Mouse (Mus musculus) heart, embryonic 14.5 days (tissue): ENCODE data around the gene Cdca4. TPM values are rescaled to one million over a fixed set of nuclear protein-coding genes. Genes with fewer than 3 reads are reported as not detected.

Experiments used
- ATAC-seq: fragments of 200-750 bp; cut with Nextera tagmentation; 2 replicates; pipeline ENCODE4 v1.8.0; 2017; ENCODE audit warnings: low read depth, moderate TSS enrichment; ENCODE audit not compliant: insufficient number of reproducible peaks, insufficient read depth, low FRiP score
- H3K27ac ChIP-seq, 2 experiments: fragments of 200-500 bp in 1 of 2; fragments of 300-500 bp in 1 of 2; sonication (generic) in 1 of 2; replicated peaks in 1 of 2; 2 replicates each; pipeline ENCODE4 v1.5.1; 2012 to 2014; ENCODE audit warnings: low read depth in 2 of 2, low read length in 2 of 2, control low read depth in 1 of 2, mild to moderate bottlenecking in 1 of 2, mixed read lengths in 1 of 2; ENCODE audit not compliant: control insufficient read depth in 1 of 2, insufficient read depth in 1 of 2
- H3K27me3 ChIP-seq: fragments of 300-500 bp; sonication (generic); 2 replicates; pipeline ENCODE4 v1.6.1; 2014; ENCODE audit warnings: mild to moderate bottlenecking, low read length, control low read depth; ENCODE audit not compliant: control insufficient read depth, insufficient read depth
- H3K36me3 ChIP-seq: fragments of 300-500 bp; sonication (generic); 2 replicates; pipeline ENCODE4 v1.6.1; 2014; ENCODE audit warnings: mild to moderate bottlenecking, control low read depth, low read length, mixed read lengths; ENCODE audit not compliant: control insufficient read depth, insufficient read depth
- H3K4me1 ChIP-seq, 2 experiments: fragments of 200-500 bp in 1 of 2; fragments of 300-500 bp in 1 of 2; sonication (generic) in 1 of 2; 2 replicates each; pipeline ENCODE4 v1.6.1; 2012 to 2014; ENCODE audit warnings: low read length in 2 of 2, control low read depth in 1 of 2, mixed read lengths in 1 of 2; ENCODE audit not compliant: control insufficient read depth in 2 of 2, insufficient read depth in 2 of 2
- H3K4me2 ChIP-seq: fragments of 300-500 bp; sonication (generic); 2 replicates; pipeline ENCODE4 v1.6.1; 2014; ENCODE audit warnings: mild to moderate bottlenecking, low read length
- H3K4me3 ChIP-seq, 2 experiments: fragments of 200-500 bp in 1 of 2; fragments of 300-500 bp in 1 of 2; sonication (generic) in 1 of 2; 2 replicates each; pipeline ENCODE4 v1.5.1; 2012 to 2014; ENCODE audit warnings: low read length in 2 of 2, mild to moderate bottlenecking in 2 of 2, control low read depth in 1 of 2, low read depth in 1 of 2, moderate library complexity in 1 of 2; ENCODE audit not compliant: control insufficient read depth in 1 of 2, insufficient read depth in 1 of 2
- H3K9ac ChIP-seq: fragments of 300-500 bp; sonication (generic); 2 replicates; pipeline ENCODE4 v1.6.1; 2014; ENCODE audit warnings: mild to moderate bottlenecking, low read length
- H3K9me3 ChIP-seq: fragments of 300-500 bp; sonication (generic); 2 replicates; pipeline ENCODE4 v1.6.1; 2016; ENCODE audit warnings: low read length, control low read depth; ENCODE audit not compliant: control insufficient read depth
- WGBS: fragments of 180-500 bp; shearing (Covaris S2); extraction: QIAGEN DNeasy Blood & Tissue Kit; methylation state at CpG from one replicate; pipeline ENCODE4 v1.1.7; 2014; 5-methylcytosine and 5-hydroxymethylcytosine counted together
- polyA plus RNA-seq: library from polyadenylated mRNA; unstranded; fragments of >200 nt; fragmentation: Nextera tagmentation; extraction: Ambion mirVana; gene quantifications from 2 replicates; pipeline ENCODE4 v1.2.1, GENCODE M21; 2014

Cdca4 gene
- polyA plus RNA-seq, 1 experiment from 2014 or later, result 42.0 TPM

GRCm38 (mm10) chr12:112866467-112867080 lies 37.4 kb upstream of the Cdca4 start:
- H3K4me2 ChIP-seq, result no peak overlapping the region
- no peak overlapping the region for H3K9ac ChIP-seq
- H3K36me3 ChIP-seq, result no peaks in the 10 kb centered on the region
- ATAC-seq, result no peak
- H3K4me3 ChIP-seq, result no peak overlapping the region
- peaks cover 10% of the 10 kb centered on the region; the same call in 1 of the 2 replicates for H3K27me3 ChIP-seq
- H3K27ac ChIP-seq, result no peak overlapping the region
- H3K4me1 ChIP-seq, result peaks cover 13% of the 10 kb centered on the region in 2 experiments; a peak in 3 of 4 replicates
- no peaks in the 10 kb centered on the region for H3K9me3 ChIP-seq
- 57% methylated on average over 8 of the region's 8 CpGs for WGBS

GRCm38 (mm10) chr12:112864804-112865203 lies 35.6 kb upstream of the Cdca4 start:
- Histone ChIP-seq H3K4me3 (no peak overlapping the region), H3K4me2 (no peak overlapping the region), H3K4me1 (peaks cover 10 to 12% of the 10 kb centered on the region in 2 experiments; a peak in 3 of 4 replicates), H3K9me3 (no peaks in the 10 kb centered on the region), H3K27ac (no peak overlapping the region), H3K27me3 (no peaks in the 10 kb centered on the region), H3K9ac (no peak overlapping the region), H3K36me3 (no peaks in the 10 kb centered on the region)
- 77% methylated on average over 7 of the region's 7 CpGs for WGBS
- ATAC-seq, result no peak

- WGBS, result 53% methylated on average over 9 of the region's 9 CpGs
- no peak overlapping the region for H3K27ac ChIP-seq
- H3K4me1 ChIP-seq, result peaks cover 6 to 9% of the 10 kb centered on the region in 2 experiments; a peak in 1 of 4 replicates
- H3K4me3 ChIP-seq, result no peak overlapping the region
- H3K27me3 ChIP-seq, result no peaks in the 10 kb centered on the region
- H3K9me3 ChIP-seq, result no peaks in the 10 kb centered on the region
- no peak overlapping the region for H3K9ac ChIP-seq
- no peak overlapping the region for H3K4me2 ChIP-seq
- H3K36me3 ChIP-seq, result no peaks in the 10 kb centered on the region
- no peak for ATAC-seq
Observed at GRCm38 (mm10) chr12:112861911-112862321, 32.7 kb upstream of the Cdca4 start.

- Histone ChIP-seq H3K27ac (no peak overlapping the region), H3K27me3 (no peaks in the 10 kb centered on the region), H3K36me3 (no peaks in the 10 kb centered on the region), H3K4me2 (no peak overlapping the region), H3K4me3 (no peak overlapping the region), H3K9me3 (no peaks in the 10 kb centered on the region), H3K9ac (no peak overlapping the region), H3K4me1 (peaks cover 0 to 4% of the 10 kb centered on the region in 2 experiments; a peak in 1 of 4 replicates)
- ATAC-seq, result no peak
- 69% methylated on average over 7 of the region's 7 CpGs for WGBS
Observed at GRCm38 (mm10) chr12:112860765-112861164, 31.5 kb upstream of the Cdca4 start.

GRCm38 (mm10) chr12:112859930-112860329 lies 30.7 kb upstream of the Cdca4 start:
- no peaks in the 10 kb centered on the region for H3K9me3 ChIP-seq
- H3K4me1 ChIP-seq, result peaks cover 0 to 4% of the 10 kb centered on the region in 2 experiments; a peak in 1 of 4 replicates
- H3K4me3 ChIP-seq, result no peak overlapping the region
- H3K4me2 ChIP-seq, result no peak overlapping the region
- no peaks in the 10 kb centered on the region for H3K36me3 ChIP-seq
- no peak overlapping the region for H3K27ac ChIP-seq
- no peak overlapping the region for H3K9ac ChIP-seq
- ATAC-seq, result no peak
- no peaks in the 10 kb centered on the region for H3K27me3 ChIP-seq
- WGBS, result 69% methylated on average over 8 of the region's 8 CpGs

- 88% methylated on average over 9 of the region's 9 CpGs for WGBS
- H3K9ac ChIP-seq, result no peak overlapping the region
- H3K36me3 ChIP-seq, result no peaks in the 10 kb centered on the region
- H3K4me1 ChIP-seq, result peaks cover 0 to 4% of the 10 kb centered on the region in 2 experiments; a peak in 1 of 4 replicates
- H3K9me3 ChIP-seq, result no peaks in the 10 kb centered on the region
- no peak overlapping the region for H3K4me2 ChIP-seq
- H3K27ac ChIP-seq, result no peak overlapping the region
- no peak for ATAC-seq
- no peaks in the 10 kb centered on the region for H3K27me3 ChIP-seq
- H3K4me3 ChIP-seq, result no peak overlapping the region
Observed at GRCm38 (mm10) chr12:112858581-112859336, 29.5 kb upstream of the Cdca4 start.

- 65% methylated on average over 9 of the region's 9 CpGs for WGBS
- Histone ChIP-seq H3K4me3 (no peak overlapping the region), H3K9ac (no peak overlapping the region), H3K4me1 (peaks cover 0 to 4% of the 10 kb centered on the region in 2 experiments; a peak in 1 of 4 replicates), H3K27me3 (no peaks in the 10 kb centered on the region), H3K9me3 (no peaks in the 10 kb centered on the region), H3K4me2 (no peak overlapping the region), H3K36me3 (no peaks in the 10 kb centered on the region), H3K27ac (no peak overlapping the region)
- no peak for ATAC-seq
Observed at GRCm38 (mm10) chr12:112857021-112857925, 28.1 kb upstream of the Cdca4 start.
